Mouse (Mus musculus) hindbrain, embryonic 14.5 days (tissue): Measurements from ENCODE around the gene 9230102O04Rik. TPM values are rescaled to one million over a fixed set of nuclear protein-coding genes. Genes with fewer than 3 reads are reported as not detected.

Source experiments
- ATAC-seq: fragments of 200-750 bp; cut with Nextera tagmentation; 2 replicates; pipeline ENCODE4 v1.8.0; 2017; ENCODE audit warnings: moderate number of reproducible peaks, mild to moderate bottlenecking, moderate TSS enrichment, moderate library complexity; ENCODE audit not compliant: low FRiP score
- DNase-seq: peaks from one replicate; pipeline ENCODE4 v3.0.0-alpha.2; 2015; ENCODE audit warnings: low spot score
- H3K27ac ChIP-seq: fragments of 300-500 bp; sonication (generic); 2 replicates; pipeline ENCODE4 v1.5.1; 2014; ENCODE audit warnings: mild to moderate bottlenecking, moderate library complexity
- H3K27me3 ChIP-seq: fragments of 300-500 bp; sonication (generic); 2 replicates; pipeline ENCODE4 v1.6.1; 2014; ENCODE audit warnings: mild to moderate bottlenecking, low read length, mixed read lengths; ENCODE audit not compliant: control insufficient read depth, insufficient read depth
- H3K36me3 ChIP-seq: fragments of 300-500 bp; sonication (generic); replicated peaks from 2 replicates; pipeline ENCODE4 v1.6.1; 2014; ENCODE audit not compliant: control insufficient read depth, insufficient read depth
- H3K4me1 ChIP-seq: fragments of 300-500 bp; sonication (generic); replicated peaks from 2 replicates; pipeline ENCODE4 v1.6.1; 2014; ENCODE audit warnings: antibody characterized with exemption, low read length, mixed read lengths; ENCODE audit not compliant: control insufficient read depth, insufficient read depth
- H3K4me2 ChIP-seq: fragments of 300-500 bp; sonication (generic); replicated peaks from 2 replicates; pipeline ENCODE4 v1.6.1; 2014; ENCODE audit warnings: mild to moderate bottlenecking, moderate library complexity
- H3K4me3 ChIP-seq: fragments of 300-500 bp; sonication (generic); replicated peaks from 2 replicates; pipeline ENCODE4 v1.5.1; 2014; ENCODE audit warnings: mild to moderate bottlenecking, low read length
- H3K9ac ChIP-seq: fragments of 300-500 bp; sonication (generic); 2 replicates; pipeline ENCODE4 v1.6.1; 2014
- H3K9me3 ChIP-seq: fragments of 300-500 bp; sonication (generic); 2 replicates; pipeline ENCODE4 v1.6.1; 2016; ENCODE audit warnings: low read length; ENCODE audit not compliant: control insufficient read depth
- WGBS: fragments of 180-500 bp; shearing (Covaris S2); extraction: QIAGEN DNeasy Blood & Tissue Kit; methylation state at CpG from one replicate; pipeline ENCODE4 v1.1.7; 2014; 5-methylcytosine and 5-hydroxymethylcytosine counted together
- polyA plus RNA-seq: library from polyadenylated mRNA; unstranded; fragments of >200 nt; fragmentation: Nextera tagmentation; extraction: Ambion mirVana; gene quantifications from 2 replicates; pipeline ENCODE4 v1.2.1, GENCODE M21; 2014

9230102O04Rik gene
- polyA plus RNA-seq, 1 experiment from 2014 or later: 1.1 TPM

- 3% methylated on average over 8 of the region's 8 CpGs for WGBS
- Histone ChIP-seq H3K4me2 (no peak overlapping the region), H3K27me3 (peaks cover 71% of the 10 kb centered on the region), H3K9ac (no peak overlapping the region), H3K4me1 (no peaks in the 10 kb centered on the region; the same call in 1 of the 2 replicates), H3K9me3 (no peaks in the 10 kb centered on the region), H3K27ac (no peak overlapping the region), H3K36me3 (no peaks in the 10 kb centered on the region), H3K4me3 (no peak overlapping the region)
- ATAC-seq (no peak), DNase-seq (no peak)
These were observed 8.5 kb upstream of the 9230102O04Rik start for GRCm38 (mm10) chr2:9897846-9898245.

- Histone ChIP-seq H3K27me3 (peaks cover 86% of the 10 kb centered on the region), H3K27ac (no peak overlapping the region), H3K4me3 (no peak overlapping the region), H3K36me3 (no peaks in the 10 kb centered on the region), H3K4me1 (no peaks in the 10 kb centered on the region; the same call in 1 of the 2 replicates), H3K9ac (no peak overlapping the region), H3K9me3 (no peaks in the 10 kb centered on the region), H3K4me2 (peak overlapping the region; percentile 30)
- DNase-seq (no peak), ATAC-seq (no peak)
- WGBS: under 1% methylated on average over 22 of the region's 22 CpGs
These were observed 6.9 kb upstream of the 9230102O04Rik start for GRCm38 (mm10) chr2:9896097-9896770.

- H3K4me1 ChIP-seq: no peaks in the 10 kb centered on the region; the same call in 1 of the 2 replicates
- WGBS: 2% methylated on average over 19 of the region's 19 CpGs
- no peak overlapping the region for H3K4me3 ChIP-seq
- peaks cover 98% of the 10 kb centered on the region for H3K27me3 ChIP-seq
- no peak overlapping the region for H3K4me2 ChIP-seq
- no peak overlapping the region for H3K27ac ChIP-seq
- no peak for ATAC-seq
- no peaks in the 10 kb centered on the region for H3K36me3 ChIP-seq
- no peak overlapping the region for H3K9ac ChIP-seq
- no peak for DNase-seq
- H3K9me3 ChIP-seq: no peaks in the 10 kb centered on the region
These were observed 5.7 kb upstream of the 9230102O04Rik start for GRCm38 (mm10) chr2:9894836-9895593.

- H3K36me3 ChIP-seq: no peaks in the 10 kb centered on the region
- H3K9me3 ChIP-seq: no peaks in the 10 kb centered on the region
- H3K4me2 ChIP-seq: no peak overlapping the region
- no peak overlapping the region for H3K4me3 ChIP-seq
- no peak for ATAC-seq
- DNase-seq: no peak
- WGBS: 3% methylated on average over 6 of the region's 6 CpGs
- H3K27ac ChIP-seq: no peak overlapping the region
- no peak overlapping the region for H3K9ac ChIP-seq
- H3K27me3 ChIP-seq: peaks cover 98% of the 10 kb centered on the region
- H3K4me1 ChIP-seq: no peaks in the 10 kb centered on the region; the same call in 1 of the 2 replicates
These were observed 4.1 kb upstream of the 9230102O04Rik start for GRCm38 (mm10) chr2:9893272-9893953.

GRCm38 (mm10) chr2:9892541-9892940 lies 3.2 kb upstream of the 9230102O04Rik start:
- peaks cover 98% of the 10 kb centered on the region for H3K27me3 ChIP-seq

GRCm38 (mm10) chr2:9890906-9891305 lies 1.6 kb upstream of the 9230102O04Rik start:
- Histone ChIP-seq H3K27ac (no peak overlapping the region), H3K4me2 (no peak overlapping the region), H3K4me3 (no peak overlapping the region), H3K9me3 (no peaks in the 10 kb centered on the region), H3K4me1 (no peaks in the 10 kb centered on the region), H3K27me3 (peaks cover 98% of the 10 kb centered on the region), H3K9ac (no peak overlapping the region), H3K36me3 (no peaks in the 10 kb centered on the region)
- ATAC-seq (no peak), DNase-seq (no peak)
- WGBS: 4% methylated on average over 5 of the region's 5 CpGs

More at GRCm38 (mm10) chr2:9892541-9892940, 3.2 kb upstream of the 9230102O04Rik start:
- Histone ChIP-seq H3K9me3 (no peaks in the 10 kb centered on the region), H3K4me3 (no peak overlapping the region), H3K36me3 (no peaks in the 10 kb centered on the region), H3K9ac (no peak overlapping the region), H3K4me1 (no peaks in the 10 kb centered on the region; the same call in 1 of the 2 replicates), H3K4me2 (no peak overlapping the region), H3K27ac (peak overlapping the region; percentile 47; the same call in 1 of the 2 replicates)
- DNase-seq (no peak), ATAC-seq (no peak)
- WGBS: 5% methylated on average over 7 of the region's 7 CpGs

- no peak for ATAC-seq
- H3K4me2 ChIP-seq: no peak overlapping the region
- H3K4me1 ChIP-seq: no peaks in the 10 kb centered on the region
These were observed 911 bp upstream of the 9230102O04Rik start for GRCm38 (mm10) chr2:9890251-9890650.

GRCm38 (mm10) chr2:9889651-9890183 lies 377 bp upstream of the 9230102O04Rik start, which contains the start of gene Gata3:
TSS of gene Gata3 (minus strand) at chr2:9890034.
- no peaks in the 10 kb centered on the region for H3K4me1 ChIP-seq
- ATAC-seq: no peak

More at GRCm38 (mm10) chr2:9890251-9890650, 911 bp upstream of the 9230102O04Rik start:
- Histone ChIP-seq H3K4me3 (no peak overlapping the region), H3K27me3 (peaks cover 98% of the 10 kb centered on the region), H3K27ac (no peak overlapping the region), H3K9ac (no peak overlapping the region), H3K36me3 (no peaks in the 10 kb centered on the region), H3K9me3 (no peaks in the 10 kb centered on the region)
- no peak for DNase-seq
- WGBS: under 1% methylated on average over 8 of the region's 8 CpGs

More at GRCm38 (mm10) chr2:9889651-9890183, 377 bp upstream of the 9230102O04Rik start, which contains the start of gene Gata3:
- Histone ChIP-seq H3K4me3 (peak within 1 kb of the TSS; percentile 21), H3K27ac (no peak within 1 kb of the TSS), H3K27me3 (peaks cover 98% of the 10 kb centered on the region), H3K4me2 (peak within 1 kb of the TSS; percentile 38), H3K36me3 (no peaks in the 10 kb centered on the region), H3K9me3 (no peaks in the 10 kb centered on the region), H3K9ac (no peak within 1 kb of the TSS)
- DNase-seq: no peak
- 1% methylated on average over 23 of the region's 23 CpGs for WGBS
